Mouse (Mus musculus) erythroblast, embryonic 14.5 days (primary cell): ENCODE measurements around the gene 2300002M23Rik.

ENCODE experiments used
- GATA1 ChIP-seq: IDR thresholded peaks from 2 replicates; pipeline ENCODE4 v1.6.1; 2012; ENCODE audit warnings: low read length, inconsistent platforms, mixed read lengths
- TAL1 ChIP-seq: IDR thresholded peaks from 3 replicates; pipeline ENCODE4 v1.6.1; 2012; ENCODE audit warnings: low read length, inconsistent platforms, mixed read lengths

DNA sequence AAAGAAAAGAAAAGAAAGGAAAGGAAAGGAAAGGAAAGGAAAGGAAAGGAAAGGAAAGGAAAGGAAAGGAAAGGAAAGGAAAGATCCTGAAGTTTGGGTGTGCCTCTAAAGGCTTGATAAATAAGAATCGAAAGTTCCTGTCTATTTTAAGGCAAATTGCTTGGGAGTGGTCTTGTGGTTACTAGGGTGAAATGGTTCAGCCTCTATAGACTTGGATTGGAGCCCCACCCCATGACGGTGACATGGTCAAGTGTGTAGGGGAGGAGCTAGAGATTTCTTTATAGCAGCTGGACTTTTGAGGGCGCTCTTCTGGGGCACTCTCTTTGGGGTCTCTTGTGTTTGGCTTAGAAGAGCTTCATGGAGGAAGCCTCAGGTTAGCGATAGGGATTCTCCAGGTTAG is 26.5 kb downstream of the 2300002M23Rik start:
- TF ChIP-seq GATA1 (no peak), TAL1 (no peak)
